Mouse (Mus musculus) c-Kit-negative CD71-positive TER-119-positive erythroid progenitor cells, embryonic 14.5 days (primary cell): ENCODE data around the gene Cdr2l.
A peak's percentile ranks its signal among the peaks of the same experiment; 100 is the strongest.
"Not testable (repeated sequence)": the region's sequence is repeated elsewhere in the genome, so short reads cannot be mapped to it uniquely, and the experiment has no call there.

Experiments
- DNase-seq: peaks from one replicate; pipeline ENCODE4 v3.0.0-alpha.2; 2013; ENCODE audit warnings: low read depth, low spot score

Cdr2l gene

GRCm38 (mm10) chr11:115371354-115371753, 10.4 kb upstream of the Cdr2l start:
- DNase-seq, result no peak

GRCm38 (mm10) chr11:115372015-115372414, 9.7 kb upstream of the Cdr2l start:
- DNase-seq, result no peak

GRCm38 (mm10) chr11:115372737-115373136, 9.0 kb upstream of the Cdr2l start:
- no peak for DNase-seq

- no peak for DNase-seq
Measured at GRCm38 (mm10) chr11:115373805-115374694, 7.7 kb upstream of the Cdr2l start.

GRCm38 (mm10) chr11:115374695-115375425, 6.9 kb upstream of the Cdr2l start:
- DNase-seq, result no peak

GRCm38 (mm10) chr11:115376722-115377121, 5.0 kb upstream of the Cdr2l start:
- no peak for DNase-seq

- DNase-seq, result no peak
Measured at GRCm38 (mm10) chr11:115377254-115377653, 4.5 kb upstream of the Cdr2l start.

- DNase-seq, result no peak
Measured at GRCm38 (mm10) chr11:115377854-115378253, 3.9 kb upstream of the Cdr2l start.

- DNase-seq, result no peak
Measured at GRCm38 (mm10) chr11:115381276-115381675, 440 bp upstream of the Cdr2l start.

GRCm38 (mm10) chr11:115382891-115383290, 1.2 kb downstream of the Cdr2l start:
- DNase-seq, result no peak

- DNase-seq, result no peak
Measured at GRCm38 (mm10) chr11:115383701-115384474, 2.2 kb downstream of the Cdr2l start.

- no peak for DNase-seq
Measured at GRCm38 (mm10) chr11:115384587-115384986, 2.9 kb downstream of the Cdr2l start.

GRCm38 (mm10) chr11:115386859-115387258, 5.1 kb downstream of the Cdr2l start:
- not testable (repeated sequence) for DNase-seq

GRCm38 (mm10) chr11:115391358-115391757, 9.6 kb downstream of the Cdr2l start:
- no peak for DNase-seq

GRCm38 (mm10) chr11:115393721-115394325, 12.1 kb downstream of the Cdr2l start:
- no peak for DNase-seq

GRCm38 (mm10) chr11:115398085-115398484, 16.4 kb downstream of the Cdr2l start:
- DNase-seq, result no peak

GRCm38 (mm10) chr11:115400126-115400525, 18.4 kb downstream of the Cdr2l start:
- no peak for DNase-seq

- no peak for DNase-seq
Measured at GRCm38 (mm10) chr11:115400630-115401391, 19.1 kb downstream of the Cdr2l start.

GRCm38 (mm10) chr11:115403338-115404124, 21.8 kb downstream of the Cdr2l start, which contains the start of gene Mrpl58:
TSS of gene Mrpl58 (plus strand) at chr11:115403752.
- peak; percentile 70 for DNase-seq

- no peak for DNase-seq
Measured at GRCm38 (mm10) chr11:115405723-115406122, 24.0 kb downstream of the Cdr2l start.
